Mouse (Mus musculus): ENCODE data around the gene Dip2b. TPM values are rescaled to one million over a fixed set of nuclear protein-coding genes. Genes with fewer than 3 reads are reported as not detected.
A peak's percentile ranks its signal among the peaks of the same experiment; 100 is the strongest.

The Dip2b gene
- total and polyA plus RNA-seq, 2 experiments, result 2.0 to 3.1 TPM

- H3K79me2 ChIP-seq (ENCODE audit: control insufficient read depth, insufficient read depth, low read length), result no peaks in the 10 kb centered on the region
- no peak overlapping the region for H3K27ac ChIP-seq (replicated peaks; ENCODE audit: insufficient read depth, low read depth, low read length)
- H3K27me3 ChIP-seq (ENCODE audit: control insufficient read depth, insufficient read depth, low read length), result no peaks in the 10 kb centered on the region
- peaks cover 12% of the 10 kb centered on the region for H3K36me3 ChIP-seq (ENCODE audit: control insufficient read depth, insufficient read depth, low read length)
- H3K4me3 ChIP-seq (ENCODE audit: insufficient read depth, low read depth, low read length), result no peak overlapping the region
- WGBS, result 97% methylated on average over 3 of the region's 3 CpGs
- no peaks in the 10 kb centered on the region for H3K4me1 ChIP-seq (ENCODE audit: control insufficient read depth, insufficient read depth, low read length)
- H3K9ac ChIP-seq (ENCODE audit: low read depth, low read length), result no peak overlapping the region
- DNase-seq (ENCODE audit: extremely low read depth, low read depth, low spot score), result no peak
- TF ChIP-seq POLR2A (IDR thresholded peaks at IDR 0.05; ENCODE audit: extremely low read depth, insufficient read depth, low read length) (no peak), CTCF (IDR thresholded peaks at IDR 0.05; ENCODE audit: low read depth, low read length) (no peak)
Measured at GRCm38 (mm10) chr15:100163381-100164051, 125.1 kb downstream of the Dip2b start.

GRCm38 (mm10) chr15:100166464-100166863 lies 128.0 kb downstream of the Dip2b start:
- DNase-seq (ENCODE audit: extremely low read depth, low read depth, low spot score), result no peak
- Histone ChIP-seq H3K27me3 (ENCODE audit: control insufficient read depth, insufficient read depth, low read length) (no peaks in the 10 kb centered on the region), H3K4me3 (ENCODE audit: insufficient read depth, low read depth, low read length) (no peak overlapping the region), H3K9ac (ENCODE audit: low read depth, low read length) (no peak overlapping the region), H3K27ac (replicated peaks; ENCODE audit: insufficient read depth, low read depth, low read length) (no peak overlapping the region), H3K79me2 (ENCODE audit: control insufficient read depth, insufficient read depth, low read length) (no peaks in the 10 kb centered on the region), H3K36me3 (ENCODE audit: control insufficient read depth, insufficient read depth, low read length) (peaks cover 13% of the 10 kb centered on the region), H3K4me1 (ENCODE audit: control insufficient read depth, insufficient read depth, low read length) (no peaks in the 10 kb centered on the region)
- TF ChIP-seq CTCF (IDR thresholded peaks at IDR 0.05; ENCODE audit: low read depth, low read length) (no peak), POLR2A (IDR thresholded peaks at IDR 0.05; ENCODE audit: extremely low read depth, insufficient read depth, low read length) (no peak)
- WGBS, result 95% methylated on average over 3 of the region's 3 CpGs

- Histone ChIP-seq H3K9ac (ENCODE audit: low read depth, low read length) (no peak overlapping the region), H3K36me3 (ENCODE audit: control insufficient read depth, insufficient read depth, low read length) (peaks cover 4% of the 10 kb centered on the region; the same call in 1 of the 2 replicates), H3K4me3 (ENCODE audit: insufficient read depth, low read depth, low read length) (no peak overlapping the region), H3K79me2 (ENCODE audit: control insufficient read depth, insufficient read depth, low read length) (no peaks in the 10 kb centered on the region), H3K27me3 (ENCODE audit: control insufficient read depth, insufficient read depth, low read length) (no peaks in the 10 kb centered on the region), H3K27ac (replicated peaks; ENCODE audit: insufficient read depth, low read depth, low read length) (no peak overlapping the region), H3K4me1 (ENCODE audit: control insufficient read depth, insufficient read depth, low read length) (no peaks in the 10 kb centered on the region)
- peak; percentile 13 for DNase-seq (ENCODE audit: extremely low read depth, low read depth, low spot score)
- no peak for TF ChIP-seq CTCF (IDR thresholded peaks at IDR 0.05; ENCODE audit: low read depth, low read length)
- no peak for TF ChIP-seq POLR2A (IDR thresholded peaks at IDR 0.05; ENCODE audit: extremely low read depth, insufficient read depth, low read length)
- WGBS, result 83% methylated on average over 6 of the region's 6 CpGs
Measured at GRCm38 (mm10) chr15:100167791-100168190, 129.3 kb downstream of the Dip2b start.

- TF ChIP-seq POLR2A (IDR thresholded peaks at IDR 0.05; ENCODE audit: extremely low read depth, insufficient read depth, low read length) (no peak), CTCF (IDR thresholded peaks at IDR 0.05; ENCODE audit: low read depth, low read length) (no peak)
- H3K9ac ChIP-seq (ENCODE audit: low read depth, low read length), result no peak overlapping the region
- H3K27me3 ChIP-seq (ENCODE audit: control insufficient read depth, insufficient read depth, low read length), result no peaks in the 10 kb centered on the region
- H3K4me3 ChIP-seq (ENCODE audit: insufficient read depth, low read depth, low read length), result no peak overlapping the region
- no peaks in the 10 kb centered on the region for H3K79me2 ChIP-seq (ENCODE audit: control insufficient read depth, insufficient read depth, low read length)
- no peaks in the 10 kb centered on the region for H3K4me1 ChIP-seq (ENCODE audit: control insufficient read depth, insufficient read depth, low read length)
- WGBS, result 81% methylated on average over 8 of the region's 8 CpGs
- DNase-seq (ENCODE audit: extremely low read depth, low read depth, low spot score), result no peak
- H3K27ac ChIP-seq (replicated peaks; ENCODE audit: insufficient read depth, low read depth, low read length), result no peak overlapping the region
- peaks cover 4% of the 10 kb centered on the region; the same call in 1 of the 2 replicates for H3K36me3 ChIP-seq (ENCODE audit: control insufficient read depth, insufficient read depth, low read length)
Measured at GRCm38 (mm10) chr15:100168191-100168606, 129.7 kb downstream of the Dip2b start.

GRCm38 (mm10) chr15:100175176-100175575 lies 136.7 kb downstream of the Dip2b start:
- Histone ChIP-seq H3K27ac (replicated peaks; ENCODE audit: insufficient read depth, low read depth, low read length) (no peak overlapping the region), H3K4me3 (ENCODE audit: insufficient read depth, low read depth, low read length) (no peak overlapping the region), H3K79me2 (ENCODE audit: control insufficient read depth, insufficient read depth, low read length) (no peaks in the 10 kb centered on the region), H3K9ac (ENCODE audit: low read depth, low read length) (no peak overlapping the region), H3K36me3 (ENCODE audit: control insufficient read depth, insufficient read depth, low read length) (peaks cover 2% of the 10 kb centered on the region; the same call in 1 of the 2 replicates), H3K4me1 (ENCODE audit: control insufficient read depth, insufficient read depth, low read length) (peaks cover 9% of the 10 kb centered on the region; the same call in 1 of the 2 replicates), H3K27me3 (ENCODE audit: control insufficient read depth, insufficient read depth, low read length) (no peaks in the 10 kb centered on the region)
- 52% methylated on average over 6 of the region's 6 CpGs for WGBS
- DNase-seq (ENCODE audit: extremely low read depth, low read depth, low spot score), result peak; percentile 32
- no peak for TF ChIP-seq POLR2A (IDR thresholded peaks at IDR 0.05; ENCODE audit: extremely low read depth, insufficient read depth, low read length)
- no peak for TF ChIP-seq CTCF (IDR thresholded peaks at IDR 0.05; ENCODE audit: low read depth, low read length)

GRCm38 (mm10) chr15:100177167-100177566 lies 138.7 kb downstream of the Dip2b start:
- peak overlapping the region; percentile 92 for H3K27ac ChIP-seq (replicated peaks; ENCODE audit: insufficient read depth, low read depth, low read length)
- peaks cover 9% of the 10 kb centered on the region; the same call in 1 of the 2 replicates for H3K4me1 ChIP-seq (ENCODE audit: control insufficient read depth, insufficient read depth, low read length)
- H3K79me2 ChIP-seq (ENCODE audit: control insufficient read depth, insufficient read depth, low read length), result no peaks in the 10 kb centered on the region
- peak; percentile 95 for DNase-seq (ENCODE audit: extremely low read depth, low read depth, low spot score)
- no peak for TF ChIP-seq POLR2A (IDR thresholded peaks at IDR 0.05; ENCODE audit: extremely low read depth, insufficient read depth, low read length)
- TF ChIP-seq CTCF (IDR thresholded peaks at IDR 0.05; ENCODE audit: low read depth, low read length), result no peak
- WGBS, result 28% methylated on average over 3 of the region's 3 CpGs
- H3K36me3 ChIP-seq (ENCODE audit: control insufficient read depth, insufficient read depth, low read length), result no peaks in the 10 kb centered on the region; the same call in 1 of the 2 replicates
- no peak overlapping the region for H3K9ac ChIP-seq (ENCODE audit: low read depth, low read length)
- no peak overlapping the region for H3K4me3 ChIP-seq (ENCODE audit: insufficient read depth, low read depth, low read length)
- H3K27me3 ChIP-seq (ENCODE audit: control insufficient read depth, insufficient read depth, low read length), result no peaks in the 10 kb centered on the region
